Mouse (Mus musculus) heart, postnatal 0 days (tissue): Measurements from ENCODE around the gene March10. TPM values are rescaled to one million over a fixed set of nuclear protein-coding genes. Genes with fewer than 3 reads are reported as not detected.

Experiments used
- ATAC-seq: fragments of 200-750 bp; cut with Nextera tagmentation; 2 replicates; pipeline ENCODE4 v1.8.0; 2017; ENCODE audit warnings: low read depth, moderate number of reproducible peaks, moderate library complexity; ENCODE audit not compliant: insufficient read depth
- DNase-seq: peaks from one replicate; pipeline ENCODE4 v3.0.0-alpha.2; 2016; ENCODE audit warnings: low spot score
- H3K27ac ChIP-seq: fragments of 300-500 bp; sonication (generic); 2 replicates; pipeline ENCODE4 v1.5.1; 2014; ENCODE audit warnings: low read depth, mild to moderate bottlenecking
- H3K27me3 ChIP-seq: fragments of 300-500 bp; sonication (generic); 2 replicates; pipeline ENCODE4 v1.6.1; 2014; ENCODE audit warnings: low read length, mixed read lengths; ENCODE audit not compliant: control insufficient read depth, insufficient read depth
- H3K36me3 ChIP-seq: fragments of 300-500 bp; sonication (generic); replicated peaks from 2 replicates; pipeline ENCODE4 v1.6.1; 2014; ENCODE audit warnings: low read length, mixed read lengths; ENCODE audit not compliant: control insufficient read depth, insufficient read depth
- H3K4me1 ChIP-seq: fragments of 300-500 bp; sonication (generic); 2 replicates; pipeline ENCODE4 v1.6.1; 2014; ENCODE audit warnings: antibody characterized with exemption; ENCODE audit not compliant: control insufficient read depth, insufficient read depth
- H3K4me2 ChIP-seq: fragments of 300-500 bp; sonication (generic); 2 replicates; pipeline ENCODE4 v1.6.1; 2014; ENCODE audit warnings: low read depth, mild to moderate bottlenecking, low read length, moderate library complexity
- H3K4me3 ChIP-seq: fragments of 300-500 bp; sonication (generic); 2 replicates; pipeline ENCODE4 v1.5.1; 2014; ENCODE audit warnings: low read depth, low read length
- H3K9ac ChIP-seq: fragments of 300-500 bp; sonication (generic); replicated peaks from 2 replicates; pipeline ENCODE4 v1.6.1; 2014; ENCODE audit warnings: low read depth, low read length, mixed read lengths
- H3K9me3 ChIP-seq: fragments of 300-500 bp; sonication (generic); replicated peaks from 2 replicates; pipeline ENCODE4 v1.6.1; 2016; ENCODE audit warnings: low read length; ENCODE audit not compliant: control insufficient read depth
- CTCF ChIP-seq: IDR thresholded peaks from 2 replicates; pipeline ENCODE4 v1.5.1; 2016; ENCODE audit warnings: antibody characterized with exemption, control low read depth, low read depth
- EP300 ChIP-seq: IDR thresholded peaks from 2 replicates; pipeline ENCODE4 v1.6.1; 2016; ENCODE audit warnings: antibody characterized with exemption, low read depth
- WGBS: fragments of 180-500 bp; shearing (Covaris S2); extraction: QIAGEN DNeasy Blood & Tissue Kit; methylation state at CpG from one replicate; pipeline ENCODE4 v1.1.7; 2014; 5-methylcytosine and 5-hydroxymethylcytosine counted together
- polyA plus RNA-seq: library from polyadenylated mRNA; unstranded; fragments of >200 nt; fragmentation: Nextera tagmentation; extraction: Ambion mirVana; gene quantifications from 2 replicates; pipeline ENCODE4 v1.2.1, GENCODE M21; 2015
- total RNA-seq: library from RNA; depleted of rRNA; stranded (reverse); fragments of >200 nt; gene quantifications from 2 replicates; pipeline ENCODE4 v1.2.3, GENCODE M21; 2014; ENCODE audit warnings: low replicate concordance

March10 gene
- total and polyA plus RNA-seq, 2 experiments from 2014 or later = not detected

DNA sequence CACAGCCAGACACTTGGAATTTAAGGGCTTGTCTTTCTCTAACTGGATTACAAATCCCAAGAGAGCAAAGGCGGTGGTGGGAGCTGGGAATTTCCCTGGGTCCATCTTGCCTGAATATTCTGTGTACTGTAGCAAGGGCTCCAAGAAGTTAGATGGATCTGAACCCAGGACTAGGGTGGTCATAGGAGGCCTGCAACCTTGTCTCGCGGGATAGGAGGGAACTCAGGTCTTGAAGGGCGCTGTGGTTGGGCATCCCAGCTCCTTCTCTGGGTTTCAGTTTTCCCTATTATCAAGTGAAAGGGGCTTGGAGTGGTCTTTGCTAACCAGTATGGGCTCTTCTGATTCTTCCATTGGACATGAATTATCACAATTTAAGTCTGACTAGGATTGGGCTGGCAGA, 140.4 kb downstream of the March10 start:
- H3K4me1 ChIP-seq = peaks cover 30% of the 10 kb centered on the region
- H3K9me3 ChIP-seq = no peaks in the 10 kb centered on the region
- H3K36me3 ChIP-seq = no peaks in the 10 kb centered on the region
- no peak overlapping the region for H3K9ac ChIP-seq
- no peak overlapping the region for H3K27ac ChIP-seq
- no peak overlapping the region for H3K4me3 ChIP-seq
- no peaks in the 10 kb centered on the region for H3K27me3 ChIP-seq
- no peak for TF ChIP-seq EP300
- no peak for TF ChIP-seq CTCF
- DNase-seq = no peak
- no peak for ATAC-seq
- 92% methylated on average over 4 of the region's 4 CpGs for WGBS
- no peak overlapping the region for H3K4me2 ChIP-seq

DNA sequence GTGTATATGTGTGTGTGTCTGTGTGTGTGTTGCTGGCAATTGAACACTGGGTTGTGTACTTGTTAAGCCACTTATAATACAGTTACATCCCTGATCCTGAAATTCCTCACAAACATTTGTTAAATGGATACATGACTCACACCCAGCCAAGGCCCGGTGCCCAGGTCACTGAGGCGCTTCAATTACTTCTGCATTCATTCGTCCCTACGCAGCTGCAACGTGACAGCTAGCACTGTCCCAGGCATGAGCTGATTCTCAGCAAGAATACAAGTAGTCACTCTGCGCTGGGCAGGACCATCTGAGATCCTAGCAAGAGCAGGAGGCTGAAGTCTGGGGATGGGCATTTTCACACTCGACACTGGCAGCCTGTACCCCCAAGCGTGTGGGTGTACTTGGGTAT, 141.2 kb downstream of the March10 start:
- 83% methylated on average over 8 of the region's 8 CpGs for WGBS
- H3K9ac ChIP-seq = no peak overlapping the region
- ATAC-seq = no peak
- H3K9me3 ChIP-seq = no peaks in the 10 kb centered on the region
- H3K4me2 ChIP-seq = no peak overlapping the region
- no peaks in the 10 kb centered on the region for H3K36me3 ChIP-seq
- H3K27me3 ChIP-seq = no peaks in the 10 kb centered on the region
- H3K4me1 ChIP-seq = peaks cover 30% of the 10 kb centered on the region
- no peak overlapping the region for H3K4me3 ChIP-seq
- TF ChIP-seq CTCF (no peak), EP300 (no peak)
- no peak overlapping the region for H3K27ac ChIP-seq
- DNase-seq = no peak

DNA sequence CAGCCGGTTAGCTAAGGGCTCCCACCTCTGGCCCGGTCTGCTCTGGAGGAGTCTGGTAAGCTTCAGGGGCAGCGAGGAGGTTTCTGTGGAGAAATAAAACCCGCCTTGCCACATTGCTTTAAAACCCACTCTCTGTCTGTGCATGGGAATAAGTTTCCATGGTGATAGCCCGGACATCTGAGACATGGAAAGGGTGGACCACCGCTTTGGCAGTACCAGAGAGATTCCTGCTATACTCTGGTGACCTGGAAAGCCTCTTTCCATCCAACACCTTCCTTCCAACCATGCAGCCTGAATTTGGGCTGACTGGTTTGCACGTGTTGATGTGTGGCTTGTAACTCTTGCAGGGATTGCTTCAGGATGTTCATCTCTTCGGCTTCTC, 142.9 kb downstream of the March10 start:
- Histone ChIP-seq H3K27ac (peak overlapping the region; percentile 55), H3K36me3 (no peaks in the 10 kb centered on the region), H3K4me1 (peaks cover 33% of the 10 kb centered on the region), H3K27me3 (no peaks in the 10 kb centered on the region), H3K4me3 (no peak overlapping the region), H3K9ac (no peak overlapping the region), H3K9me3 (no peaks in the 10 kb centered on the region), H3K4me2 (no peak overlapping the region)
- TF ChIP-seq CTCF (no peak), EP300 (no peak)
- 36% methylated on average over 8 of the region's 8 CpGs for WGBS
- ATAC-seq (no peak), DNase-seq (no peak)

DNA sequence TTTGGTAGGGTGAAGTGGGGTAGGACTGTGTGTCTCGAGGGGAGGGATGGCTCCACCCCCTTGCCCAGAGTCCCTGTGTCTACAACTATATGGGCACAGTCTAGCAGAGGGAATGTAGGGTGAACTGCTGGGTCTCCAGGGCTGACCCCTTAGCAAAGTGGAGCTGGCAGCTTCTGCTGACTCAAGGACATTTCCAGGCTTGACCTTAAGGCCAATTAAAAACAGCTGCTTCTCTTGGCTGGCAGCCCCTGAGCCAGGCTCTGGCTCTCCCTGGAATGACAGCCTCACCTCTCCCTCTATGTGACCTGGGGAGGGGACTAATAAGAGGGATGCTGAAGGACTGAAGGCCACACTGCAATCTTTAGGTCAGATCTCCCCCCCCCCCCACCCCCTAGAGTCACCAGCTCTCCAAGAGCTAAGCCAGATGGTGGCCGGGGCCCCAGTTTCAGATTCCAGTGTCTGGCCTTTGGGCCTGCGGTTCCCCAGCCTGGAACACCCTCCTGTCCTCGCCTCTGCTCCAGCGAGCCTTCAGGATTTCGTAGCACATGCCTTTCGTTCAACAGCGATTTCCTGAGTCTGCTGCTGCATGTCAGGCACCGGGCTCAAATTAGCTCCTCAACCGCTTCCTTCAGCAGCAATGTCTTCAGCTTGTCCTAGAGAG, 143.4 kb downstream of the March10 start:
- H3K9me3 ChIP-seq = no peaks in the 10 kb centered on the region
- 10% methylated on average over 10 of the region's 10 CpGs for WGBS
- H3K4me1 ChIP-seq = peaks cover 33% of the 10 kb centered on the region
- ATAC-seq (peak; percentile 36; the same call in 1 of the 2 replicates), DNase-seq (peak; percentile 44)
- no peak overlapping the region for H3K4me2 ChIP-seq
- no peaks in the 10 kb centered on the region for H3K27me3 ChIP-seq
- H3K4me3 ChIP-seq = no peak overlapping the region
- H3K27ac ChIP-seq = peak overlapping the region; percentile 55; the same call in 1 of the 2 replicates
- TF ChIP-seq CTCF (no peak), EP300 (no peak)
- H3K36me3 ChIP-seq = no peaks in the 10 kb centered on the region
- no peak overlapping the region for H3K9ac ChIP-seq

DNA sequence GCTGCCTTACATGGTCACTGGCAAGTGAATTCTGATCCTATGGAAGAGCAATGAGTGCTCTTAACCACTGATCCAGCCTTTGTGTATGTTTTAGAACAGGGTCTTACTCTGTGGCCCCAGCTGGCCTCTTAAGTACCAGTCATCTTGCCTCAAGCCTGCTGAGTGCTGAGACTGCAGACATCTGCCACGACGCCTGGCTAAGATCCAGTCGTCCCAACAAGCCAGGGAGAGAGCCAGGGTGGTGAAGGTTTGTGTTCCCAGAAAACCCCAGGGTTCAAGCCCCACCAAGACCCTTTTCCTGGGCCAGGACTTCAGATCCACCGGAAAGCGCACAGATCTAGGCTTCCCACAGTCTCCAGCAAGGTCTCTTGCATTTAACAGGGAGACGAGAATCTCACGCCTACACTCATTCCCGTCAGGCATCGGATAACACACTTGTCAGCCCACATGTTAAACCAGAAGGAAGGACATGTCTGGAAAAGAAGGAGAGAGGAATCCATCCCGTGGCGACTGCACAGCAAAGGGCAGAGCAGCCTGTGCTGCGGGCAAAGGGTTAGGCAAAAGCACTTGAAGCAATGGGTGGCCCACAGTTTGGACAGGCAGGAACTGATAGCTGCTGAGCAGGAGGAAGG, 144.1 kb downstream of the March10 start:
- 0 out of 2 replicates have a peak, but pooled peaks have one; percentile 1 for ATAC-seq
- H3K27ac ChIP-seq = peak overlapping the region; percentile 55; the same call in 1 of the 2 replicates
- H3K4me3 ChIP-seq = no peak overlapping the region
- peaks cover 33% of the 10 kb centered on the region for H3K4me1 ChIP-seq
- no peak for DNase-seq
- no peaks in the 10 kb centered on the region for H3K36me3 ChIP-seq
- H3K4me2 ChIP-seq = no peak overlapping the region
- H3K27me3 ChIP-seq = no peaks in the 10 kb centered on the region
- TF ChIP-seq CTCF (no peak), EP300 (no peak)
- H3K9ac ChIP-seq = no peak overlapping the region; the same call in 1 of the 2 replicates
- WGBS = 34% methylated on average over 12 of the region's 12 CpGs
- no peaks in the 10 kb centered on the region for H3K9me3 ChIP-seq
